Mouse (Mus musculus) ovary, adult 18-20 months (tissue): ENCODE results near the gene Tagln3.

ENCODE experiments used
- DNase-seq: peaks from one replicate; pipeline ENCODE4 v3.0.0; 2022; ENCODE audit warnings: low spot score, mixed read lengths

Tagln3 gene

DNA sequence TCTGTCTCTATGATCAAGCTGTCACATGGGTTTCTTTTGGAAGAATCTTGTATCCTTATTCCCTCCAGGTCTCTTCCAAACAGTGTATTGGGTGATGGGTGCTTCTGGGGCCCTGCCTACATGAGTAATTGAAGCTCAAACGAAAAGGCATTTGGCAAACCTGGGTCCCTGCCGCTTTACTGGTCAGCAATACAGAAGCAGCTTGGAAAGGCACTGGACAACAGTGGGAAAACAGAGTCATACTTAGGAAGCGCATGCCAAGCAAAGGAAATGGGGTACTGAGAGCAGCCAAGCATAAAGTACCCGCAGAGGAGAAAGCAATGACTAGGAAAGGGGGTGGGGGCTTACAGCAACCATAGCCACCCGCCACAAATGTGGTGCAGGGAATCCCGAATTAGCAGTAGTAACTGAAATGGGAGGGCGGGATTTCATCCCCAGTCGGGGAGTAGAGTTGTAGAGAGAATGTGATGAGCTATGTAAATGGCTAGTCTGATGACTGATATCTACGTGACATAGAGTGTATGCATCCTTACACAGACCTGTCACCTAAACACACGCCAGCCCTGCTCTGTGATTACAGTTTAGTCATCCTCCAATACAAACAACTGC lies 4.3 kb downstream of the Tagln3 start:
- DNase-seq, result no peak

DNA sequence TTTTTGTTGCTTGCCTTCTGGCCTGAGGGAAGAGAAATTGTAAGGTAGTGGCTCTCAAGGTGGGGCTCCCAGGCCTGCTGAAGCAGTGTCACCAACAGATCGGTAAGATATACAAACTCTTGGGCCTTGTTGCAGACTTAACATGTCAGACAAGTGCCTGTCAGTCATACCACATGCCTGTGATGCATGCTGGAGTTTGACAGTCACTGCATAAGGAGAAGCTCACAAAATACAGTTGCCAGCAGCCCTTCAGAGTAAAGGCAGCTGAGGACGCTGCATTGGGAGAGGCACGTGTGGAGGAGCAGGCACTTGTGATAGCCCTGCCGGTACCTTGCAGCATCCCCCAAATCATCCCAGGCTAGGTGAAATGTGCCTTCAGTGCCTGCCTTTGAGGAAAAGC lies 6.1 kb downstream of the Tagln3 start:
- no peak for DNase-seq

DNA sequence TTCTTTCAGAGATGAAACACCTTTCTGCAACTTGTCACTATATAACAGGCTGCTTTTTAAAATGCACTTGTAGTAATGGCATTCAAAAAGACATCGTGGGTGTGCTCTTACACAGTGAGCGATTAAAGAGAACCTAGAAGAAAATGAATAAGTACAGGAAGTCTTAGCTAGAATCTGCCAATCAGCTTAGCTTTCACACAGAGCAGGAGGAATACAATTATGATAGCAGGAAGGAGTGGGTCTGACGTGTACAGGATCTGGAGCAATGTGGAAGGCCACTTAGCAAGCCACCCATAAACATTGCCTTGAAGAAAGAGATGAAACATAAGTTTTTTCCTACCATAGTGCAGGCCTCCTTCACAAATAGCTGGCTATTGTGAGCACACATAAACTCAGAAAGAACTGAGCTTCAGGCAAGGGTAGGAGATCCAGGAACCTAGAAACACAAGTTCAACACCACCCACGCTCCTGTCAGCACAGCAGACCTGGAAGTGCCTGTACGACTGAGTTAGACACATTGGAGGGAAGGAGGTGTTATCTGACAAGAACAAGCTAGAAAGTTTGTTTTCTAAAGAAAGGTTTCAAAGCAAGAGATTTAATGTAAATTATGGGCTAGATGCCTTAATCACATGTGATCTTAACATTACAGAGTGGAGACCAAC lies 9.8 kb downstream of the Tagln3 start:
- no peak for DNase-seq

DNA sequence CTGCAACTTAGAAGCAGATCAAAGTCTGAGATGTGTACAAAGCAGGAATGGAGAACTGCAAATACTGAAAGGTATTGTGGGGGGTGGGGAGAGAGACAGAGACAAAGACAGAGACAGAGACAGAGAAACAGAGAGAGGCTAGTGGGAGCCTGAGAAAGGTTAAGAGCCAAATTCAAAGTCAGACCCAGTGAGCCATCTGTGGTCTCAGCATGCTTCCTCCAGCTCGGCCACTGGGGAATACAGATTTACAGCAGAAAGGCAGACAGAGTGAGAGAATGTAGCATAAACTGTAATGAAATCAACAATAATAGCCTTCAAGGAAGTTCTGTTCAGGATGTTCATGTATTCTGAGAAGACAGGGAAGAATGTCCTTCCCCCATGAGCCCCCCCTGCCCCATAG lies 10.5 kb downstream of the Tagln3 start:
- no peak for DNase-seq

DNA sequence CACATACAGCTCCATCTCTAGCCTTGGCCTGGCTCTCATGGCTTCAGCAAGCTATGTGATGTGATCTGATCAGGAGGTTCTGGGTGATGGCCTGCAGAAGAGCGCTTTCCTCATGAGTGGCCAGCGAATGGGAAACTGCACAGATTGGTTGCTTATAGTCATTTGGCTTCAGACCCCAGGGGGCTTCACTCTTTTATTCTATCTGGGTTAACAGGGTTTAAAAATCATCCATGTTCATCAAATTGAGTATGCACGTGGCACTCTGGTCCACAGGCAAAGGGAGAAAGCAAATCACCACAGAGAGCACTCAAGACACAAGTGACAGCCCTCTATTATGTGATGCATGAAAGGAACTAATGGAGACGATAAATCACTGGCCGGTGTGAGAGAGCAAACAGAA lies 11.1 kb downstream of the Tagln3 start:
- no peak for DNase-seq

DNA sequence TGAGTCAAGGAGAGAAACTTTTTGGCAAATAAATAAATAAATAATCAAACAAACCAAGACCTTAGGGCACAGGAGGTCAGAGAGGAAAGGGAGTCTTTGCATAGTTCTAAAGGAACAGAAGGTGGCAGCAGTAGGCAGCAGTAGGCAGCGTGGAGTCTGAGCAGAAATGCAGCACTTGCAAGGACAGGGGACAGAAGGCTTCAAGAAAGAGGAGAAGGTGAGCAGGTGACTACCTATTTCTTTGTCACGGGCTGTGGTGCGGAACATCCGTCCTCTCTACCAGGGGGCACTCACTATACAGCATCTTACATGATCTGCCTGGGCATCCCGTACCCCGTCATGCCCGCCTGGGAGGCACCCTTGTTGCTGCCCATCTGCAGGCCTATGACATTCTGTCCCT lies 13.1 kb downstream of the Tagln3 start:
- no peak for DNase-seq

DNA sequence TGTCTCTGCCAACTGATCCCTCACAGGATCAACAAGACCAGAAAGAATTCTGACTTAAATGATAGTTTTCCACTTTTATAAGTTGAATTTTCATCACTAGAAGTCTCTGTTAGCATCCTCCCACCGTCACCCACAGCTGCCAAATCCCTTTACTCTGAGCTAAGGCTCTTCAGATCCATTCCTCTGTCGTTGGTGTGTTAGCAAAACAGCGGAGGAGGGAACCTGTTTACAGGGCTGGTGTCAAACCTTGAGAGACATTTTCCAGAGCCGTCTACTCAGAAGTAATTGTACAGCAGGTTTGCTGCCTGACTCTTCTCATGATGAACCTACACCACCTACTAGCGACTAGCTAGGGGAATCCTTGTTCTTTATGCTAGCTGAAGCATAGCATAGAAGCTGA lies 25.1 kb downstream of the Tagln3 start:
- DNase-seq, result no peak

DNA sequence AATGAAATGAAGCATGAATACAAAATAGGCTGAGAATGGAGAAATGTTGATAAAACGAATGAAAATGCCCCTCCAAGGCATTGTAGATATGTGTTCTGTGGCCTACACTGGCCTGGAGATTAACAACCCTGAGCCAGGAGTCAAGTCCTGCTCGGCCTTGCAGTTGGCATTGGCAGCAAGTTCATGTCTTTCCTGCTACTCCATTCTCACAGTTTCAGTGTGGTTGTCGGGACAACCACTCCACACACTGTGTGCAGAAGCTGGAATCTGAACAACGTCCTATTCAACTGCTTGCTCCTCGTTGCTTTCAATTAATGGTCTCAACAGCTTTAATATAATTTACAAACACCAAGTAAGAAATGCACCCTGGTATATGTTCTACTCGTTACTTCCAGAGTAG lies 26.4 kb downstream of the Tagln3 start:
- no peak for DNase-seq

DNA sequence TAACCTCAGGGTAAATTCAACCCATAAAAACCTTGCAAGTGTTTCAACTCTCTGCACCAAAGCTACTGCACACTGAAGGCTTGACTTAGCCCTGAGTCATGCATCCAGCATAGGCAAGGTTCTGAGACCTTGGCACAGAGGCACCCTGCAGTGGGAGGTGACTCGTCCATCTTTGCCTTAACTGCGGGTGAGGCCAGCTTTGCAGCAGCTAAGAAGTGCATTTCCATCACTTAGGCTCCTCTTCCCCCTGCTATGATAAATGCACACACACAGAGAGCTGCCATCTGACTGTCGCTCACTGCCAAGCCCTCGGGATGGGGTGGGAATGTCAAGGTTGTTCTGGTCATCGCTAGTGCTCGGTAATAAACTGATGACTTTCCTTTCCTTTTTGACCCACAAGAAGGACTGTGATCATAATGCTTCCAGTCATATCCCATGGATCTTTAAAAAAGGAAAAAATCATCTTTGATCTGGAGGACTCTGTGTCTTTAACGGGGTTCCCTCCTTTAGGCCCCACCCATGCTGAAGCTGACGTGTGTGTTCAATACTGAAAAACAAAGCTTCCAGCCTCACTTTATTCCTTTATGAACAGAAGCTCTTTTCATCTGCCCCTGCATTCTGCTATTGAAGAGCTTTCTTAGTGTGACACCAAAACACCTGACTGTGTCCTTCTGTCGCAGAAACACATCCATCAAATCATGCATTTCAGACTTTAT lies 28.8 kb downstream of the Tagln3 start:
- no peak for DNase-seq

DNA sequence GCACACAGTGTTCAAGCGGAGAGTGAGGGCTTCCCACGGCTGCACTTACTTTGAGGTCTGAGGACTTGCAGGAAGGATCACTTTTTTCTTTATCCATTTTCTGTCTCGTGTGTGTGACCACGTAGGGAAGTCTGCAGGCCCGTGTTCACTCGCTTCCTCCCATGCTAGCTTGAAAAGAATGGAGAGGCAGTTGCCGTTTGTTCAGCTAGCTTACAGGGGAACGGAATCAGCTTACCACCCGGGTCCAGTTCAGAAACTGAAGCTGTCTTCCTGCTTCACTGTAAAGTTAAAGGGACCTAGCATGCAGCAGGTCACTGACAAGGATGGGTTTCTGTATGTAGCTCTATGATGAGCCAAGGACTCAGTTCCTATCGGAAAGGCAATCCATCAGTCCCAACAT lies 30.9 kb downstream of the Tagln3 start, which contains the start of gene Tmprss7:
Tmprss7 (minus strand) TSS at position 101 of the 400 bp plus-strand sequence.
- no peak for DNase-seq

DNA sequence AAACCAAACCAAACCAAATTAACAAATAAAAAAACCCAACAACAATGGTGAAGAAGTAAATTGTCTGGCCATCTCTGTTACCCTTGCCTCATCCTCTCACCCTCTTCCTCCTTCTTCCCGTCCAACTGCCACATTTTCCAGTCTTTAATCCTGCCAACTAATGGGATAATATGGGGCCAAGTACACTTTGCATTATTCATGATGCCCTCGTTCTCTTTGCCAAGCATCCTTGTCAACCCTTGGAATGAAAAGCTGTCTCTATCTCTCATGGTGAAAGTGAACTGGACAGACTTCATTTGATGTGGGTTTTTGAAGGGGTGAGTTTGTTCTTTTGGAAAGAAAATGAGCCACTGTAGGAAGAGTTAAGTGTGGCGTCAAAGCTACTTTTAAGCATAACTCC lies 31.6 kb downstream of the Tagln3 start:
- no peak for DNase-seq

DNA sequence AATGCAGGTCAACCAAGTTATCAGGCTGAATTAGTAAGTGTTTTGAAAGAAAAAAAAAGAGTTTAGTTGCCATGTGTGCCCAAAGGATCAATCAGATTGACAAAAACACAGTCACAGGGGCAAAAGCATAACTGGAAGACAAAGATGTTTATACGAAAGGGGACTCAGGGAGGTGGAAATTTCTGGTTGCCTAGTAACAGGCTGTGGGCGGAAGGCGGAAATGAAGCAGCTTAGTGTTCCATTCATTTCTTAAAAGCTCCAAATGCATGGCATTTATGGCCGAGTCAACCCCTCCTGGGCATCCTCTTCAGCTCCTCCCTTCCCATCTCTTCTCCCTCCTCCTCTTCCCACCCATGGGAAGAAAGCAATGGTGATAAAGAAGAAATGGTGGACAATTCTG lies 34.2 kb downstream of the Tagln3 start:
- DNase-seq, result no peak

DNA sequence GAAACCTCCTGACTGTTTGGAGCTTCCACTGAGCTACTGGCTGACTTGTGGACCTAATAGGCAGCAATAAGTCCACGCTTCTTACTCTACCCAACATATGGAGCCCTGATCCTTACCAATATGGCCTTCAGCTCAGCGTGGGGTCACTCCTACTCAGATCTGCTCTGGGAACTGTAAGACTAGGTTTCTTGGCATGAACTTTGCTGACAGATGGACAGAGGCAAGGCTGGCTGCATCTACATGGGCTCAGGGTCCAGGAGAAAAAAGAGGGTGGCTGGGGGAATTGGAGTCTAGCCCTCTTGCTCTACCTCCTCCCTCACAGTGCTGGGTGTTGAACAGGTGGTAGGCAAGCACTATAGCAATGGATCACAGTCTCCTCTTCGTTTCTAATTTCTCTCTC lies 37.6 kb downstream of the Tagln3 start:
- no peak for DNase-seq

DNA sequence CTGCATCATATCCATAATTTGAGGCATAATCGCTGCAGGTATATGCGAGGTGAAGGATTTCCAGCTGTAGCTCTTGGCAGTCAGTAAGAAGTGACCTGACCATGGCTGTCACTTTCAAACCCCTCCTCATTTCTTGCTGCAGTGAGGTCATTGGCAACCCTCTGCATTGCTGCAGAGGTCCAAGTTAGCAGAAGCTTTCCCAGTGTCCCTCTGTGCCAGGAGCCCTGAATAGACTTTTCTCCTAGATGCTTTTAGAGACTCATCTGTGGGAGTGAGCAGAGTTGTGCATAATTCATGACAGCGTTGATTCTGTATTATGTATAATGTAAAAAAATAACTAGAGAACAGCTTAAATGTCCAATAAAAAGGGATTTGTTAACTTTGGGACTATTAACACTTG lies 39.1 kb downstream of the Tagln3 start:
- DNase-seq, result no peak

DNA sequence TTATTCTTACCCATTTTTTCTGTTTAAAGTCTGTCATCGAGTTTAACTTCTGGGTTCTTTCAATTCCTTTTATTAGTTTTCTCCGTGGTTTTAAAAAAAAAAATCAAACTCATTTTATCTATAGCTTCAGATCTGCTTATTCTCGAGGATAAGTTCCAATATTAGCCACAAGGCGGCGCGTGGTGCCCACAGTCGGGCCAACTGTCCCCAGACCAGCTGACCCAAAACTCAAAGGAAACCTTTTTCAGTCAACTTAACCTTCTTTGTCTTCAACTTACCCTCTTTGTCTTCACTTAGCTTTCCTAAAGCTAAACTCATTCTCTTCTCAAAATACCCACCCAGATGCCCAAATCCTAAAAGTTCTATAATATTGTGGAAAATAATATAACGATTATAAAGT lies 39.6 kb downstream of the Tagln3 start:
- DNase-seq, result no peak

DNA sequence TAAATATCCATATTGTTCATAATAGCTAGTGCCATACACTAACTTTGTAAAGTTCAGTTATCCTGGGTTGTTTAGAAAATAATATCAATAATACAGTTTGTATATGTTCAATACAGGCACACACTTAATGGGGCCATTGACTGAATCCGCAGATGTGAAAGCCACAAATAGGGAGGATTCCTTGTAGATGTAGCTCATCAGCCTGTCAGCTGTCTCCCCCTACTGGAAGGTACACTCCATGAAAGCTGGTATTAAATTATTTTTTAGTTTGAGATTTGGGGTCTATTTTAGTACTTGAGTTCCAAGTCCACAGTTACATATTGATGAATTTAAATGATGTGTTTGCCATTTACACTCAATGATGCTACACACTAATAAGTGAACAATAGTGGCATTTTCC lies 47.9 kb downstream of the Tagln3 start:
- no peak for DNase-seq

DNA sequence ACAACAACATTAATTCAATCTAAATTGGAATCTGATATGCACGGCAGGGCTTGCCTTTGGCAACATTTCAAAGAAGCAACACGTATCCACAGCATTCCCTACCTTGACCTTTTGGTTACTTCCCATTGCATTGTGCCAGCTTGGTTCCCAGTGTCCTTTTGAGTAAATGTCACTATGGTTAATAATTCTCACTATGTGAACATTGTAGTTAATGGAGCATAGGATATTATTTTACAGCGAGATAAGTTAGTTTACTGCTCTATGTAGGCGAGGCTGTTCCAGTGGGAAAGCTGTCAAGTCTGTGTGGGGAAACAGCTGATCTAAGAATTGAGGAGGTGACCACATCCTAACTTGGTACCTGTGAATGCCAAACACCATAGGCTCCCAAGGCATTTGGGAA lies 54.4 kb downstream of the Tagln3 start:
- no peak for DNase-seq

DNA sequence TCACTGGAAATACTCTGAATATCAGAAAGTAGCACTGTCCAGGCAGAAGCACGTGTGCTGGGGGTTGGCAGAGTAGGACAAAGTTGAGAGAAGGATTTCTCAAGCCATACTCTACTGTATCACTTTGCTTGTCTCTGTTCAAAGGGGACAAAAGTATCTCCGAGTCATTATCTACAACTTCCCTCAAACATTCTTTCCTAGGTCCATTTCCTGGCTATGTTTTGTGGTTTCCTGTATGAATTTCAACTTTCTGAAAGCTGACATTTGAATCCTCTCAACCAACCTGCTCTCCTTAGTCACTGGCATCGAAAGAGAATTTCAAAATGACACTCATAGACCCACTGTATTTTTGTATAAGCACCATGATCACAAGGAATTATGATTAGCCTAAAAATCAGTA lies 56.2 kb downstream of the Tagln3 start:
- no peak for DNase-seq

DNA sequence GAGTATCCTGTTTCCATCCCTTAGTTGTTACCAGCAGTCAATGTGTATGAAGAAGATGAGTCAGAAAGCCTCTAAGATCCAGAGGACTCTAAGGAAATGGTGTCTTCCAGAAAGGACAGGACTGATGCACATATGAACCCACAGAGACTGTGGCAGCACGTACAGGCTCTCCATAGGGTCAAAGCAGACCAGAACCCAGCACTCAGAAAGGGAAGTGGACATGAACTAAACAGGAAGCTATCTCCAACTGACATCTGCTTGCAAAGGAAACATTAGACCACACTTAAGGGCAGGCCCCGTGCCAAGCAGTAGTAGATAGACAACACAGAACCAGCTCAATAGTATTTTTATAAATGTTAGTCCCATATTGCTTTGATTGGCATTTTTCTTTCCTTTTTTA lies 58.3 kb downstream of the Tagln3 start:
- no peak for DNase-seq

DNA sequence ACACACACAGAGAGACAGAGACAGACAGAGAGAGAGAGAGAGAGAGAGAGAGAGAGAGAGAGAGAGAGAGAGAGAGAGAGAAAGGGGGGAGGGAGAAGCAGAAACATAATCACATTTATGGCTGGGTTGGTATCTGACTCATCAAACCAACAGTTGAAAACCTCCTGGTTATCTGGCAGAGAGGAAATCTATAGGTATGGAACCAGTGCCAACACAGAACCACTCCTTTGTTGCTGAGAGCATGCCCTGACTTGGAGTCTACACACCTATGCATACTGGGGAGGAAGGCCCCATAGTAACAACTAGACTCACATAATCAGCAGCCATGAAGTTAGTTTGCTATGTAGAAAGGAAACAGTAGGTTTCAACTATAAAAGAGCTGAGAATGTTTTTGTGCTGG lies 62.0 kb downstream of the Tagln3 start:
- no peak for DNase-seq
